Mouse (Mus musculus): ENCODE data around the gene Otulin.

Gene Otulin

GRCm38 (mm10) chr15:27657866-27658265 lies 27.4 kb upstream of the Otulin start:
- DNase-seq (ENCODE audit: low read depth, low spot score): no peak

GRCm38 (mm10) chr15:27656626-27657025 lies 26.1 kb upstream of the Otulin start:
- DNase-seq (ENCODE audit: low read depth, low spot score): no peak

GRCm38 (mm10) chr15:27655015-27655414 lies 24.5 kb upstream of the Otulin start:
- no peak for DNase-seq (ENCODE audit: low read depth, low spot score)

- DNase-seq (ENCODE audit: low read depth, low spot score): no peak
These were observed 17.2 kb upstream of the Otulin start for GRCm38 (mm10) chr15:27647686-27648085.

GRCm38 (mm10) chr15:27646665-27647064 lies 16.2 kb upstream of the Otulin start:
- no peak for DNase-seq (ENCODE audit: low read depth, low spot score)

- DNase-seq (ENCODE audit: low read depth, low spot score): no peak
These were observed 14.8 kb upstream of the Otulin start for GRCm38 (mm10) chr15:27645250-27645649.

GRCm38 (mm10) chr15:27642895-27643294 lies 12.4 kb upstream of the Otulin start:
- DNase-seq (ENCODE audit: low read depth, low spot score): no peak

- DNase-seq (ENCODE audit: low read depth, low spot score): no peak
These were observed 10.7 kb upstream of the Otulin start for GRCm38 (mm10) chr15:27641171-27641570.

- no peak for DNase-seq (ENCODE audit: low read depth, low spot score)
These were observed 3.7 kb upstream of the Otulin start for GRCm38 (mm10) chr15:27633941-27634900.

GRCm38 (mm10) chr15:27629800-27630600 lies 493 bp downstream of the Otulin start:
- DNase-seq (ENCODE audit: low read depth, low spot score): no peak

- DNase-seq (ENCODE audit: low read depth, low spot score): no peak
These were observed 1.4 kb downstream of the Otulin start for GRCm38 (mm10) chr15:27629046-27629445.

- DNase-seq (ENCODE audit: low read depth, low spot score): no peak
These were observed 2.7 kb downstream of the Otulin start for GRCm38 (mm10) chr15:27627794-27628193.

GRCm38 (mm10) chr15:27626314-27626713 lies 4.2 kb downstream of the Otulin start:
- no peak for DNase-seq (ENCODE audit: low read depth, low spot score)

- no peak for DNase-seq (ENCODE audit: low read depth, low spot score)
These were observed 4.6 kb downstream of the Otulin start for GRCm38 (mm10) chr15:27625890-27626255.

GRCm38 (mm10) chr15:27625014-27625889 lies 5.2 kb downstream of the Otulin start:
- DNase-seq (ENCODE audit: low read depth, low spot score): no peak

- DNase-seq (ENCODE audit: low read depth, low spot score): no peak
These were observed 7.2 kb downstream of the Otulin start for GRCm38 (mm10) chr15:27623286-27623685.

- DNase-seq (ENCODE audit: low read depth, low spot score): no peak
These were observed 9.9 kb downstream of the Otulin start for GRCm38 (mm10) chr15:27620475-27621185.

- no peak for DNase-seq (ENCODE audit: low read depth, low spot score)
These were observed 10.8 kb downstream of the Otulin start for GRCm38 (mm10) chr15:27619683-27620082.

- no peak for DNase-seq (ENCODE audit: low read depth, low spot score)
These were observed 11.5 kb downstream of the Otulin start for GRCm38 (mm10) chr15:27618778-27619533.

GRCm38 (mm10) chr15:27617227-27617626 lies 13.3 kb downstream of the Otulin start:
- DNase-seq (ENCODE audit: low read depth, low spot score): no peak
